ENCODE assay signal across 11 mouse cellular contexts in genomic region chr1:23270910-23271822, GRCm38 (mm10).
A peak's percentile ranks its signal among the peaks of the same experiment; 100 is the strongest.
DNase-seq lines count a peak whose midpoint lies in the region; ATAC-seq and TF ChIP-seq lines count a peak whose summit lies in the region.
"Had no signal": no experiment of that assay in that cellular context is flagged by ENCODE, and none has a peak within 500 bp of the region (broad histone marks: within the 10 kb centered on the region; RNA-seq: fewer than 3 reads in every experiment).

No protein-coding gene starts in this region.

- H3K4me1 ChIP-seq in heart, embryonic 16.5 days (ENCODE audit: control insufficient read depth, insufficient read depth, low read length): peaks cover 22% of the 10 kb centered on the region

- H3K27ac ChIP-seq in gastrocnemius, adult 2 months: peak overlapping the region; percentile 35
- H3K27ac ChIP-seq in heart, embryonic 16.5 days (ENCODE audit: low read length): peak overlapping the region; percentile 88
- H3K27ac ChIP-seq: midbrain, embryonic 12.5 days had no signal

- no peaks in the 10 kb centered on the region for H3K27me3 ChIP-seq in heart, embryonic 16.5 days (ENCODE audit: control insufficient read depth, insufficient read depth, low read length)
- H3K27me3 ChIP-seq: CH12.LX; midbrain, embryonic 12.5 days had no signal

- no peak for DNase-seq in gastrocnemius, adult 2 months
- no peak for DNase-seq in gastrocnemius, postnatal 4 days (ENCODE audit: low spot score in 2 of 2)
- DNase-seq in NIH3T3 (ENCODE audit: low read depth): peak; percentile 24
- DNase-seq in kidney, postnatal 4 days: peak; percentile 41 to 67
- no peak for DNase-seq in right cerebral cortex, postnatal 36 days (ENCODE audit: low spot score in 2 of 2)
- no peak for DNase-seq in ovary, adult 18-20 months (ENCODE audit: low spot score)
- no peak for DNase-seq in spleen, adult 18-20 months
- DNase-seq: right cerebral cortex, postnatal 14 days had no signal

- H3K4me2 ChIP-seq in heart, embryonic 16.5 days (ENCODE audit: low read depth, low read length): peak overlapping the region; percentile 48
- H3K4me2 ChIP-seq: midbrain, embryonic 12.5 days had no signal

- H3K36me3 ChIP-seq in heart, embryonic 16.5 days (ENCODE audit: control insufficient read depth, insufficient read depth): 0 out of 2 replicates have a peak, but pooled peaks cover 2% of the 10 kb centered on the region

- TF ChIP-seq CTCF in gastrocnemius, adult 2 months (IDR thresholded peaks at IDR 0.05): no peak

- WGBS in heart, embryonic 16.5 days: 19% methylated on average over 6 of the region's 6 CpGs

- peak overlapping the region; percentile 59 for H3K9ac ChIP-seq in heart, embryonic 16.5 days (ENCODE audit: low read length)
- H3K9ac ChIP-seq: midbrain, embryonic 12.5 days had no signal

- peak overlapping the region; percentile 39 for H3K4me3 ChIP-seq in gastrocnemius, adult 2 months
- H3K4me3 ChIP-seq in heart, embryonic 16.5 days (ENCODE audit: low read length): peak overlapping the region; percentile 27; the same call in 1 of the 2 replicates
- H3K4me3 ChIP-seq: midbrain, embryonic 12.5 days had no signal

- no peaks in the 10 kb centered on the region for H3K9me3 ChIP-seq in heart, embryonic 16.5 days (replicated peaks; ENCODE audit: control insufficient read depth, low read length)
- H3K9me3 ChIP-seq: midbrain, embryonic 12.5 days had no signal

- intact Hi-C loops in gastrocnemius, adult 2 months (cut with DNase I): no loop called here

- peak; percentile 84 for ATAC-seq in heart, embryonic 16.5 days (replicated peaks; ENCODE audit: extremely low read depth, insufficient read depth, low FRiP score)

Comparison
In these comparisons a context has a peak if more than half of its experiments do, and no peak if none do; other contexts are left out.
1. DNase-seq: peak in NIH3T3 (single experiment) and kidney, postnatal 4 days (2 of 2); none in gastrocnemius, adult 2 months (single experiment), gastrocnemius, postnatal 4 days (0 of 2), right cerebral cortex, postnatal 36 days (0 of 2), ovary, adult 18-20 months (single experiment) and spleen, adult 18-20 months (0 of 2).